Mouse (Mus musculus): ENCODE results near the gene Spo11. TPM values are rescaled to one million over a fixed set of nuclear protein-coding genes. Genes with fewer than 3 reads are reported as not detected.

Gene Spo11
- 1.8 and 3.1 TPM in 2 replicates for polyA plus RNA-seq (2014; fragmentation: Nextera tagmentation; extraction: Ambion mirVana)

- H3K9ac ChIP-seq (ENCODE audit: low read depth, low read length): peak within 1 kb of the TSS; percentile 15; the same call in 1 of the 2 replicates
- no peak within 1 kb of the TSS for H3K4me3 ChIP-seq (ENCODE audit: low read depth, low read length)
- WGBS: 13% methylated on average over 14 of the region's 14 CpGs
- H3K27me3 ChIP-seq (replicated peaks; ENCODE audit: control insufficient read depth, insufficient read depth, low read length): no peaks in the 10 kb centered on the region
- peak within 1 kb of the TSS; percentile 43 for H3K4me2 ChIP-seq (ENCODE audit: low read depth, low read length)
- no peaks in the 10 kb centered on the region for H3K9me3 ChIP-seq (ENCODE audit: control insufficient read depth, low read length)
- H3K4me1 ChIP-seq (ENCODE audit: control insufficient read depth, insufficient read depth, low read length): peaks cover 26% of the 10 kb centered on the region
- H3K27ac ChIP-seq (replicated peaks; ENCODE audit: low read depth, low read length): peak within 1 kb of the TSS; percentile 61
- H3K36me3 ChIP-seq (ENCODE audit: control insufficient read depth, insufficient read depth, low read length): no peaks in the 10 kb centered on the region
- peak; percentile 81 for DNase-seq (ENCODE audit: low spot score)
- peak; percentile 74 for ATAC-seq (ENCODE audit: low read depth)
Measured at GRCm38 (mm10) chr2:172977409-172978130, at the start of gene Spo11. Gene Spo11 (plus strand): TSS chr2:172977700.

DNA sequence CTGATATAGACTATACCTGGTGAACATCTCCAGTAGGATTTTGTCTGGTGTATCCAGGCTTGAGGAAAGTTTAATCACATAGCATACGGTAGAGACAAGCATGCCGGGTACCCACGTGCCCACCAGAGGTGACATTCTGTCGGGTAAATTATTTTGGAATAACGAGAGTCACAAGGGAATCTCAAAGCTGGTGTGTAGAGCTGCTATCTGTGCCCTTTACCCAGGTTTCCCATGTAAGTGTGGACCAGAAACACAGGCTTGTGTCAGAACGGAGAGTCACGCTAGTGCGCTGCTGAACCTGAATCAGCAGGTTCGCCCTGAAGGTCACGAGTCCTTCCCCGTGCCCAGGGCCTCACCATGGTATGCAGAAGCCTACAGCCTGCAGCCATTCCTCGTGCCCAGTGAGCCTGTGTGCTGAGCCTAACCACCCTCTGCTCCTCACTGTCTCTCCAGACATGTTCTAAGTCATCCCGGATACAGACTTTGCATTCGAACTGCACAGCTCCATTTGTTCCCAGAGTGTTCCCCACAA lies 47.5 kb upstream of the Spo11 start:
- ATAC-seq (ENCODE audit: low read depth) (no peak), DNase-seq (ENCODE audit: low spot score) (no peak)
- Histone ChIP-seq H3K9me3 (ENCODE audit: control insufficient read depth, low read length) (no peaks in the 10 kb centered on the region), H3K4me2 (ENCODE audit: low read depth, low read length) (no peak overlapping the region), H3K4me1 (ENCODE audit: control insufficient read depth, insufficient read depth, low read length) (peaks cover 51% of the 10 kb centered on the region), H3K4me3 (ENCODE audit: low read depth, low read length) (no peak overlapping the region), H3K9ac (ENCODE audit: low read depth, low read length) (no peak overlapping the region), H3K27me3 (replicated peaks; ENCODE audit: control insufficient read depth, insufficient read depth, low read length) (no peaks in the 10 kb centered on the region), H3K36me3 (ENCODE audit: control insufficient read depth, insufficient read depth, low read length) (no peaks in the 10 kb centered on the region), H3K27ac (replicated peaks; ENCODE audit: low read depth, low read length) (no peak overlapping the region)
- 71% methylated on average over 14 of the region's 14 CpGs for WGBS

GRCm38 (mm10) chr2:172931137-172931898 lies 46.2 kb upstream of the Spo11 start:
- Histone ChIP-seq H3K4me2 (ENCODE audit: low read depth, low read length) (no peak overlapping the region), H3K9me3 (ENCODE audit: control insufficient read depth, low read length) (no peaks in the 10 kb centered on the region), H3K27me3 (replicated peaks; ENCODE audit: control insufficient read depth, insufficient read depth, low read length) (no peaks in the 10 kb centered on the region), H3K4me3 (ENCODE audit: low read depth, low read length) (no peak overlapping the region), H3K27ac (replicated peaks; ENCODE audit: low read depth, low read length) (no peak overlapping the region; the same call in none of the 2 replicates), H3K9ac (ENCODE audit: low read depth, low read length) (no peak overlapping the region), H3K4me1 (ENCODE audit: control insufficient read depth, insufficient read depth, low read length) (peaks cover 59% of the 10 kb centered on the region), H3K36me3 (ENCODE audit: control insufficient read depth, insufficient read depth, low read length) (no peaks in the 10 kb centered on the region)
- 64% methylated on average over 17 of the region's 17 CpGs for WGBS
- no peak for ATAC-seq (ENCODE audit: low read depth)
- peak; percentile 57 for DNase-seq (ENCODE audit: low spot score)

GRCm38 (mm10) chr2:172933631-172934419 lies 43.7 kb upstream of the Spo11 start:
- H3K4me3 ChIP-seq (ENCODE audit: low read depth, low read length): peak overlapping the region; percentile 13
- 3% methylated on average over 34 of the region's 34 CpGs for WGBS
- H3K36me3 ChIP-seq (ENCODE audit: control insufficient read depth, insufficient read depth, low read length): no peaks in the 10 kb centered on the region
- H3K4me1 ChIP-seq (ENCODE audit: control insufficient read depth, insufficient read depth, low read length): peaks cover 76% of the 10 kb centered on the region
- ATAC-seq (ENCODE audit: low read depth) (peak; percentile 72), DNase-seq (ENCODE audit: low spot score) (peak; percentile 94)
- H3K9ac ChIP-seq (ENCODE audit: low read depth, low read length): peak overlapping the region; percentile 40
- H3K9me3 ChIP-seq (ENCODE audit: control insufficient read depth, low read length): no peaks in the 10 kb centered on the region
- H3K4me2 ChIP-seq (ENCODE audit: low read depth, low read length): peak overlapping the region; percentile 99
- H3K27ac ChIP-seq (replicated peaks; ENCODE audit: low read depth, low read length): peak overlapping the region; percentile 83
- H3K27me3 ChIP-seq (replicated peaks; ENCODE audit: control insufficient read depth, insufficient read depth, low read length): peaks cover 6% of the 10 kb centered on the region; the same call in 1 of the 2 replicates

GRCm38 (mm10) chr2:172934420-172934788 lies 43.1 kb upstream of the Spo11 start:
- Histone ChIP-seq H3K4me2 (ENCODE audit: low read depth, low read length) (peak overlapping the region; percentile 99), H3K9me3 (ENCODE audit: control insufficient read depth, low read length) (no peaks in the 10 kb centered on the region), H3K4me3 (ENCODE audit: low read depth, low read length) (peak overlapping the region; percentile 13), H3K27ac (replicated peaks; ENCODE audit: low read depth, low read length) (peak overlapping the region; percentile 83), H3K4me1 (ENCODE audit: control insufficient read depth, insufficient read depth, low read length) (peaks cover 71% of the 10 kb centered on the region), H3K36me3 (ENCODE audit: control insufficient read depth, insufficient read depth, low read length) (no peaks in the 10 kb centered on the region), H3K27me3 (replicated peaks; ENCODE audit: control insufficient read depth, insufficient read depth, low read length) (peaks cover 7% of the 10 kb centered on the region; the same call in 1 of the 2 replicates), H3K9ac (ENCODE audit: low read depth, low read length) (0 out of 2 replicates have a peak overlapping the region, but pooled peaks have one; percentile 55)
- ATAC-seq (ENCODE audit: low read depth) (peak; percentile 30; the same call in 1 of the 2 replicates), DNase-seq (ENCODE audit: low spot score) (no peak)
- 2% methylated on average over 8 of the region's 8 CpGs for WGBS

DNA sequence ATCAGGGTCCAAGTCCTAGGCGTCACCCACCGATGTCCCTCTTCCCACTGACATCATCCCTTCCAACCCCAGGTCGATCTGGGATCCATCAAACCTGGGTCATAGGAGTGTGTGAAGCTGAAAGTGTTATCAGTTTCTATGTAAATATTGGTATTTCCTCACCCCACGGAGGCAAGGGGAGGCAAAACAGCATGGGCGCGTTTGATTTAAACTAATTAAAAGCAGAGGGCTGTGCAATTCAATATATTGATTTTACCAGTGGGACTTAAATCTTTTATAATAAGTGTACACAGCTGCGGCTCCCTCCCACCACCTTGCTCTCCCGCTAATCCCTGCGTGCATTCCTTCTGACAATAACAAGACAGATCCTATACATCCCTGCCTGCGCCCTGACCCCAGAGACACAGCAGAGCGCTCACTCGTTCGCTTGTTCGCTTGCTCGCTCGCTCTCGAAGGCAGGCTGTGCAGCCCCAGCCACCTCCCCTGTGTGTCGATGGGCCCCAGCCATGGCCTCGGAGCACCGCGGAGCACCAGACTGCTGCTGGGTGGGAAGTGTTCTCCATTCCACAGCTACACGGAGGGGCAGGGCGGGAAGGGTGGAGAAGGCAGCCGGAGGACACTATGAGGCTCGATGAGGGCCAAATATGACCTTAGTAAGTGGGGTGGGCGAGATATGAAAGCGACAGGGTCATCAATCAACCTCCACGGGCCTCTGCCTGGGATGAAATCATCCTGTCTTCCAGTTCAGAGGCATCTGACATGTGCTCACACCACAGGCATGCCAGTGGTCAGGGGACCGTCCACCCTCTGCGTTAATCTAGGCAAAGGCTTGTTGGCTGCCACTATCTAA lies 42.4 kb upstream of the Spo11 start:
- no peaks in the 10 kb centered on the region for H3K9me3 ChIP-seq (ENCODE audit: control insufficient read depth, low read length)
- H3K9ac ChIP-seq (ENCODE audit: low read depth, low read length): peak overlapping the region; percentile 55
- DNase-seq (ENCODE audit: low spot score): peak; percentile 87
- H3K27me3 ChIP-seq (replicated peaks; ENCODE audit: control insufficient read depth, insufficient read depth, low read length): peaks cover 12% of the 10 kb centered on the region; the same call in 1 of the 2 replicates
- WGBS: 7% methylated on average over 30 of the region's 30 CpGs
- peak overlapping the region; percentile 99 for H3K4me2 ChIP-seq (ENCODE audit: low read depth, low read length)
- peak overlapping the region; percentile 83 for H3K27ac ChIP-seq (replicated peaks; ENCODE audit: low read depth, low read length)
- H3K36me3 ChIP-seq (ENCODE audit: control insufficient read depth, insufficient read depth, low read length): no peaks in the 10 kb centered on the region
- peak overlapping the region; percentile 21; the same call in 1 of the 2 replicates for H3K4me3 ChIP-seq (ENCODE audit: low read depth, low read length)
- H3K4me1 ChIP-seq (ENCODE audit: control insufficient read depth, insufficient read depth, low read length): peaks cover 67% of the 10 kb centered on the region
- ATAC-seq (ENCODE audit: low read depth): peak; percentile 7; the same call in 1 of the 2 replicates

- Histone ChIP-seq H3K9ac (ENCODE audit: low read depth, low read length) (peak overlapping the region; percentile 67), H3K27ac (replicated peaks; ENCODE audit: low read depth, low read length) (peak overlapping the region; percentile 83), H3K4me2 (ENCODE audit: low read depth, low read length) (peak overlapping the region; percentile 99), H3K4me3 (ENCODE audit: low read depth, low read length) (peak overlapping the region; percentile 67; the same call in 1 of the 2 replicates), H3K36me3 (ENCODE audit: control insufficient read depth, insufficient read depth, low read length) (no peaks in the 10 kb centered on the region), H3K27me3 (replicated peaks; ENCODE audit: control insufficient read depth, insufficient read depth, low read length) (peaks cover 12% of the 10 kb centered on the region; the same call in 1 of the 2 replicates), H3K9me3 (ENCODE audit: control insufficient read depth, low read length) (no peaks in the 10 kb centered on the region), H3K4me1 (ENCODE audit: control insufficient read depth, insufficient read depth, low read length) (peaks cover 71% of the 10 kb centered on the region)
- ATAC-seq (ENCODE audit: low read depth): no peak
- peak; percentile 79 for DNase-seq (ENCODE audit: low spot score)
- WGBS: 18% methylated on average over 12 of the region's 12 CpGs
Measured at GRCm38 (mm10) chr2:172935776-172936562, 41.5 kb upstream of the Spo11 start.
